Mouse (Mus musculus) MEL (cell line): Measurements from ENCODE around the gene Rnasek. TPM values are rescaled to one million over a fixed set of nuclear protein-coding genes. Genes with fewer than 3 reads are reported as not detected.

ENCODE experiments used
- DNase-seq: peaks from one replicate; pipeline ENCODE4 v3.0.0; 2011; ENCODE audit warnings: low read depth, low spot score
- H3K27ac ChIP-seq: 2 replicates; pipeline ENCODE4 v1.5.1; 2012; ENCODE audit warnings: low read depth, mild to moderate bottlenecking, control low read depth, low read length, moderate library complexity; ENCODE audit not compliant: control insufficient read depth
- H3K27me3 ChIP-seq, 2 experiments: fragments of 150-350 bp in 1 of 2; sonication (generic) in 1 of 2; 2 replicates each; pipeline ENCODE4 v1.6.1; 2012; ENCODE audit warnings: low read length in 2 of 2, mild to moderate bottlenecking in 2 of 2, improper control_type of control experiment in 1 of 2, moderate library complexity in 1 of 2; ENCODE audit not compliant: insufficient read depth in 2 of 2, control insufficient read depth in 1 of 2
- H3K36me3 ChIP-seq, 2 experiments: 2 replicates each; pipeline ENCODE4 v1.6.1; 2012 to 2014; ENCODE audit warnings: low read length in 2 of 2, improper control_type of control experiment in 1 of 2, inconsistent platforms in 1 of 2, mild to moderate bottlenecking in 1 of 2; ENCODE audit not compliant: insufficient read depth in 2 of 2, control insufficient read depth in 1 of 2
- H3K4me1 ChIP-seq, 2 experiments: fragments of 150-350 bp in 1 of 2; sonication (generic) in 1 of 2; 2 replicates each; pipeline ENCODE4 v1.6.1; 2012; ENCODE audit warnings: low read length in 2 of 2, improper control_type of control experiment in 1 of 2, mild to moderate bottlenecking in 1 of 2; ENCODE audit not compliant: insufficient read depth in 2 of 2, control insufficient read depth in 1 of 2
- H3K4me3 ChIP-seq, 2 experiments: fragments of 150-350 bp in 1 of 2; sonication (generic) in 1 of 2; 2 replicates each; pipeline ENCODE4 v1.5.1; 2012; ENCODE audit warnings: low read depth in 2 of 2, low read length in 2 of 2, mild to moderate bottlenecking in 2 of 2, moderate library complexity in 2 of 2, control low read depth in 1 of 2, improper control_type of control experiment in 1 of 2; ENCODE audit not compliant: control insufficient read depth in 1 of 2, insufficient read depth in 1 of 2
- H3K79me2 ChIP-seq: 2 replicates; pipeline ENCODE4 v1.6.1; 2012; ENCODE audit warnings: mild to moderate bottlenecking, low read length, moderate library complexity; ENCODE audit not compliant: control insufficient read depth, poor library complexity, insufficient read depth
- H3K9ac ChIP-seq: 2 replicates; pipeline ENCODE4 v1.6.1; 2012; ENCODE audit warnings: low read depth, mild to moderate bottlenecking, control low read depth, low read length, moderate library complexity; ENCODE audit not compliant: control insufficient read depth, poor library complexity, severe bottlenecking
- H3K9me3 ChIP-seq: fragments of 150-350 bp; sonication (generic); replicated peaks from 2 replicates; pipeline ENCODE4 v1.6.1; 2012; ENCODE audit warnings: mild to moderate bottlenecking, low read length, improper control_type of control experiment, moderate library complexity; ENCODE audit not compliant: insufficient read depth
- CHD2 ChIP-seq: IDR thresholded peaks from 2 replicates; pipeline ENCODE4 v1.6.1; 2011; ENCODE audit warnings: low read length, improper control_type of control experiment
- CTCF ChIP-seq, 3 experiments: IDR thresholded peaks in 2 of 3; conservative IDR thresholded peaks in 1 of 3; 2 replicates each; pipeline ENCODE4 v1.5.1; 2011 to 2012; ENCODE audit warnings: low read length in 3 of 3, low read depth in 2 of 3, mild to moderate bottlenecking in 2 of 3, improper control_type of control experiment in 1 of 3, inconsistent platforms in 1 of 3, mixed read lengths in 1 of 3, moderate library complexity in 1 of 3; ENCODE audit not compliant: control insufficient read depth in 1 of 3, insufficient read depth in 1 of 3, poor library complexity in 1 of 3, severe bottlenecking in 1 of 3
- E2F4 ChIP-seq: IDR thresholded peaks from 2 replicates; pipeline ENCODE4 v1.6.1; 2011; ENCODE audit warnings: low read depth, low read length, improper control_type of control experiment, borderline replicate concordance
- ELF1 ChIP-seq: IDR thresholded peaks from 2 replicates; pipeline ENCODE4 v1.6.1; 2014; ENCODE audit warnings: low read depth, mild to moderate bottlenecking, inconsistent platforms, low read length, improper control_type of control experiment, moderate library complexity
- ETS1 ChIP-seq: IDR thresholded peaks from 2 replicates; pipeline ENCODE4 v1.6.1; 2012; ENCODE audit warnings: low read depth, mild to moderate bottlenecking, inconsistent platforms, low read length, improper control_type of control experiment, moderate library complexity
- HCFC1 ChIP-seq: IDR thresholded peaks from 2 replicates; pipeline ENCODE4 v1.6.1; 2012; ENCODE audit warnings: low read depth, mild to moderate bottlenecking, inconsistent platforms, low read length, improper control_type of control experiment, moderate library complexity
- JUND ChIP-seq: IDR thresholded peaks from 2 replicates; pipeline ENCODE4 v1.6.1; 2011; ENCODE audit warnings: low read depth, mild to moderate bottlenecking, improper control_type of control experiment, low read length
- MAFK ChIP-seq: IDR thresholded peaks from 2 replicates; pipeline ENCODE4 v1.6.1; 2011; ENCODE audit warnings: low read depth, mild to moderate bottlenecking, low read length, improper control_type of control experiment, borderline replicate concordance
- MEF2A ChIP-seq: IDR thresholded peaks from 2 replicates; pipeline ENCODE4 v1.6.1; 2014; ENCODE audit warnings: low read depth, mild to moderate bottlenecking, inconsistent platforms, low read length, improper control_type of control experiment; ENCODE audit not compliant: poor library complexity, insufficient replicate concordance, severe bottlenecking; ENCODE audit errors: extremely low read depth
- MYB ChIP-seq: IDR thresholded peaks from 2 replicates; pipeline ENCODE4 v1.6.1; 2011; ENCODE audit warnings: mild to moderate bottlenecking, low read depth, low read length, improper control_type of control experiment
- MYC ChIP-seq: IDR thresholded peaks from 2 replicates; pipeline ENCODE4 v1.6.1; 2011; ENCODE audit warnings: low read depth, mild to moderate bottlenecking, low read length, improper control_type of control experiment, moderate library complexity
- RCOR1 ChIP-seq: IDR thresholded peaks from 2 replicates; pipeline ENCODE4 v1.6.1; 2012; ENCODE audit warnings: low read depth, mild to moderate bottlenecking, inconsistent platforms, low read length, improper control_type of control experiment
- SIN3A ChIP-seq: IDR thresholded peaks from 2 replicates; pipeline ENCODE4 v1.6.1; 2012; ENCODE audit warnings: low read length, improper control_type of control experiment, inconsistent platforms
- SMC3 ChIP-seq: IDR thresholded peaks from 2 replicates; pipeline ENCODE4 v1.6.1; 2011; ENCODE audit warnings: low read depth, low read length, improper control_type of control experiment
- TCF12 ChIP-seq: IDR thresholded peaks from 2 replicates; pipeline ENCODE4 v1.6.1; 2014; ENCODE audit warnings: low read depth, mild to moderate bottlenecking, inconsistent platforms, low read length, improper control_type of control experiment, moderate library complexity
- UBTF ChIP-seq: IDR thresholded peaks from 2 replicates; pipeline ENCODE4 v1.6.1; 2012; ENCODE audit warnings: low read depth, mild to moderate bottlenecking, inconsistent platforms, low read length, improper control_type of control experiment, moderate library complexity, borderline replicate concordance; ENCODE audit not compliant: insufficient read depth
- USF2 ChIP-seq, 2 experiments: IDR thresholded peaks; 2 replicates each; pipeline ENCODE4 v1.6.1; 2011 to 2012; ENCODE audit warnings: improper control_type of control experiment in 2 of 2, low read length in 2 of 2, borderline replicate concordance in 1 of 2, inconsistent platforms in 1 of 2, low read depth in 1 of 2, mild to moderate bottlenecking in 1 of 2; ENCODE audit not compliant: insufficient read depth in 1 of 2
- ZMIZ1 ChIP-seq: IDR thresholded peaks from 2 replicates; pipeline ENCODE4 v1.6.1; 2012; ENCODE audit warnings: low read depth, mild to moderate bottlenecking, inconsistent platforms, low read length, improper control_type of control experiment, moderate library complexity
- polyA plus RNA-seq, 2 experiments: library from polyadenylated mRNA; stranded (reverse) in 1 of 2; unstranded in 1 of 2; fragments of >175 nt in 1 of 2; fragments of >200 nt in 1 of 2; gene quantifications; 2 replicates each; pipeline versions ENCODE4 v1.2.1 to v1.2.4; 2012; ENCODE audit warnings: low replicate concordance in 2 of 2, low read depth in 1 of 2; ENCODE audit not compliant: insufficient read length in 2 of 2, insufficient read depth in 1 of 2, missing spikeins in 1 of 2
- total RNA-seq: library from RNA; depleted of rRNA; stranded (reverse); fragments of 300-350 nt; gene quantifications from 2 replicates; pipeline ENCODE4 v1.2.3, GENCODE M21; 2012

Gene Rnasek
- total and polyA plus RNA-seq, 3 experiments = 56.2 to 179 TPM; not detected in 1

DNA sequence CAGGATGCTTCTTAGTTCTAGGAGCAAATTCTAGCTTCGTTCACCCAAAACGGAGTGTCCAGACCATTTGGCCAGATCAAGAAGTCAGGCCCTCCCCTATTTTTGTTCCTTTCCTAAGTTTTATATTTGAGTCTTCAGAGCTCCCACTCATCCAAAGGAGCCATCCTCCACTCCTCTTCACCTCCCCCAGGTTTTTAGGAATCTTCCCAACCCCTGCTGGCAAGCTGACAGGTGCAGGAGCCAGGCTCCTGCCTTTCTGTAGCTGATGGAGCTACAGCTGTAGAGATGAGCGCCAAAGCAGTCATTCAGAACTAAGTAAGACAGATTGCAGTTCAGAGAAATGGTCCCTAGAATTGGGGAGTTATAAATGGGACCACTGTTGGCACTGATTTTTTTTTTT lies 39.3 kb upstream of the Rnasek start:
- H3K27me3 ChIP-seq = peaks cover 9 to 11% of the 10 kb centered on the region in 2 experiments
- no peaks in the 10 kb centered on the region for H3K36me3 ChIP-seq
- no peaks in the 10 kb centered on the region for H3K9me3 ChIP-seq
- peaks cover 0 to 3% of the 10 kb centered on the region in 2 experiments; a peak in 1 of 4 replicates for H3K4me1 ChIP-seq
- H3K79me2 ChIP-seq = no peaks in the 10 kb centered on the region
- TF ChIP-seq MYC = no peak
- TF ChIP-seq SIN3A = no peak
- TF ChIP-seq MYB = no peak
- no peak for TF ChIP-seq SMC3
- no peak for TF ChIP-seq MAFK
- no peak overlapping the region for H3K4me3 ChIP-seq
- DNase-seq = no peak
- H3K9ac ChIP-seq = no peak overlapping the region
- no peak overlapping the region for H3K27ac ChIP-seq

DNA sequence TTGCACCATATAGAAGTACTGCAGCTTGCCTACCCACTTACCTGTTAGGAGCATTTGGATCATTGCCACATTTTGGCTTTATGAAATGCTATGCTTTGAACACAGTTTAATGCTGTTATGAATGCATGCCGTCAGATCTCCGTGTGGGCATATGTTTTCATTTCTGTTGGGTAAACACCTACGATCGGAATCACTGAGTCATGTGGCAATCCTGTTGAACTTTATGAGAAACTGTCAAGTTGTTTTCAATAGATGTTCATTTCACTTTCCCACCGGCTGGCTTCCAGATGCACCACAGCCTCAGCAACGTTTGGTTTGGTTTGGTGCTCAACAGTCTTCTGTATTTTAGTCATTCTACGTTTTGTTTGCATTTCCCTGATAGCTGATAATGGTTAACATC lies 32.0 kb upstream of the Rnasek start:
- TF ChIP-seq ZMIZ1 = no peak
- TF ChIP-seq ETS1 = no peak
- no peak for TF ChIP-seq CHD2
- TF ChIP-seq USF2 (IDR thresholded peaks at IDR 0.05; ENCODE audit: borderline replicate concordance in 1 of 2, insufficient read depth in 1 of 2, low read depth in 1 of 2, low read length in 2 of 2) = no peak
- TF ChIP-seq RCOR1 = no peak
- TF ChIP-seq HCFC1 = no peak
- TF ChIP-seq ELF1 = no peak
- TF ChIP-seq JUND = no peak
- TF ChIP-seq UBTF = no peak
- TF ChIP-seq MEF2A = no peak
- TF ChIP-seq CTCF (IDR thresholded peaks at IDR 0.05 in 2 of 3, conservative IDR thresholded peaks at IDR 0.05 in 1 of 3; ENCODE audit: control insufficient read depth in 1 of 3, insufficient read depth in 1 of 3, low read depth in 2 of 3, low read length in 3 of 3, poor library complexity in 1 of 3, severe bottlenecking in 1 of 3) = no peak
- TF ChIP-seq E2F4 = no peak
- no peak for TF ChIP-seq TCF12
- Histone ChIP-seq H3K4me1 (no peaks in the 10 kb centered on the region), H3K27me3 (peaks cover 7 to 15% of the 10 kb centered on the region in 2 experiments), H3K4me3 (no peak overlapping the region), H3K9ac (no peak overlapping the region), H3K27ac (no peak overlapping the region), H3K79me2 (no peaks in the 10 kb centered on the region), H3K36me3 (no peaks in the 10 kb centered on the region), H3K9me3 (no peaks in the 10 kb centered on the region)
- DNase-seq = no peak
